ENCODE assay signal across 16 mouse cellular contexts in genomic region chr7:58488250-58488649, GRCm38 (mm10).
A peak's percentile ranks its signal among the peaks of the same experiment; 100 is the strongest.
DNase-seq lines count a peak whose midpoint lies in the region; ATAC-seq lines count a peak whose summit lies in the region.
"Had no signal": no experiment of that assay in that cellular context is flagged by ENCODE, and none has a peak within 500 bp of the region (broad histone marks: within the 10 kb centered on the region; RNA-seq: fewer than 3 reads in every experiment).

No protein-coding gene starts in this region.

- no peaks in the 10 kb centered on the region for H3K27me3 ChIP-seq in hindbrain, embryonic 13.5 days
- no peaks in the 10 kb centered on the region for H3K27me3 ChIP-seq in hindbrain, embryonic 12.5 days
- H3K27me3 ChIP-seq: embryonic facial prominence, embryonic 15.5 days; lung, embryonic 15.5 days; neural tube, embryonic 13.5 days had no signal

- 37% methylated on average over 2 of the region's 2 CpGs for WGBS in hindbrain, embryonic 13.5 days
- WGBS in hindbrain, embryonic 12.5 days: 42% methylated on average over 2 of the region's 2 CpGs

- H3K27ac ChIP-seq in hindbrain, embryonic 13.5 days: no peak overlapping the region
- no peak overlapping the region for H3K27ac ChIP-seq in hindbrain, embryonic 12.5 days
- H3K27ac ChIP-seq: embryonic facial prominence, embryonic 15.5 days; heart, adult 2 months; kidney, postnatal 0 days; lung, embryonic 15.5 days; neural tube, embryonic 13.5 days had no signal

- no peaks in the 10 kb centered on the region for H3K36me3 ChIP-seq in hindbrain, embryonic 13.5 days
- no peaks in the 10 kb centered on the region for H3K36me3 ChIP-seq in hindbrain, embryonic 12.5 days
- H3K36me3 ChIP-seq: embryonic facial prominence, embryonic 15.5 days; lung, embryonic 15.5 days; neural tube, embryonic 13.5 days had no signal

- no peaks in the 10 kb centered on the region for H3K4me1 ChIP-seq in hindbrain, embryonic 13.5 days (replicated peaks)
- no peaks in the 10 kb centered on the region for H3K4me1 ChIP-seq in hindbrain, embryonic 12.5 days
- H3K4me1 ChIP-seq: embryonic facial prominence, embryonic 15.5 days; lung, embryonic 15.5 days; neural tube, embryonic 13.5 days had no signal

- no peaks in the 10 kb centered on the region for H3K9me3 ChIP-seq in hindbrain, embryonic 13.5 days
- no peaks in the 10 kb centered on the region for H3K9me3 ChIP-seq in hindbrain, embryonic 12.5 days (replicated peaks)
- H3K9me3 ChIP-seq: embryonic facial prominence, embryonic 15.5 days; lung, embryonic 15.5 days; neural tube, embryonic 13.5 days had no signal

- H3K4me3 ChIP-seq in hindbrain, embryonic 13.5 days: no peak overlapping the region
- H3K4me3 ChIP-seq in hindbrain, embryonic 12.5 days: no peak overlapping the region
- H3K4me3 ChIP-seq: embryonic facial prominence, embryonic 15.5 days; heart, adult 2 months; lung, embryonic 15.5 days; neural tube, embryonic 13.5 days had no signal

- peak; percentile 46; the same call in 1 of the 2 replicates for ATAC-seq in hindbrain, embryonic 13.5 days (ENCODE audit: low FRiP score)
- ATAC-seq in hindbrain, embryonic 12.5 days (ENCODE audit: low FRiP score): no peak
- ATAC-seq in megakaryocyte, adult 5-6 weeks (ENCODE audit: poor library complexity, severe bottlenecking): no peak

- no peak overlapping the region for H3K4me2 ChIP-seq in hindbrain, embryonic 13.5 days
- no peak overlapping the region for H3K4me2 ChIP-seq in hindbrain, embryonic 12.5 days (replicated peaks)
- H3K4me2 ChIP-seq: embryonic facial prominence, embryonic 15.5 days; lung, embryonic 15.5 days; neural tube, embryonic 13.5 days had no signal

- DNase-seq in right cerebral cortex, adult 2 months (ENCODE audit: low spot score in 2 of 2): peak; percentile 18
- DNase-seq in right cerebral cortex, postnatal 25 days: no peak
- peak; percentile 6 for DNase-seq in mesoderm, embryonic 11.5 days (ENCODE audit: low read depth, low spot score)
- no peak for DNase-seq in lung, postnatal 14 days
- DNase-seq: adrenal gland, postnatal 36 days; cerebellum, adult 11-12 months; heart, adult 2 months; liver; retina, postnatal 1 day had no signal

- H3K9ac ChIP-seq in hindbrain, embryonic 13.5 days: no peak overlapping the region
- no peak overlapping the region for H3K9ac ChIP-seq in hindbrain, embryonic 12.5 days
- H3K9ac ChIP-seq: embryonic facial prominence, embryonic 15.5 days; lung, embryonic 15.5 days; neural tube, embryonic 13.5 days had no signal

Comparison
In these comparisons a context has a peak if more than half of its experiments do, and no peak if none do; other contexts are left out.
1. DNase-seq: peak in right cerebral cortex, adult 2 months (2 of 2) and mesoderm, embryonic 11.5 days (single experiment); none in right cerebral cortex, postnatal 25 days (single experiment) and lung, postnatal 14 days (single experiment).